Mouse (Mus musculus): ENCODE data around the gene Tcirg1. TPM values are rescaled to one million over a fixed set of nuclear protein-coding genes. Genes with fewer than 3 reads are reported as not detected.
A peak's percentile ranks its signal among the peaks of the same experiment; 100 is the strongest.

The Tcirg1 gene
- total RNA-seq (2021): 44.3 and 48.8 TPM in 2 replicates
- long read RNA-seq, experiment 1, transcript Tcirg1-201 (20 exons, 2,688 nt): major isoform, 34 of 68 reads
- long read RNA-seq, experiment 1, partial matches to known transcripts: 15 of 68 reads
- long read RNA-seq, experiment 1, other reads (novel, unspliced or antisense): 18 of 68 reads
- long read RNA-seq, experiment 2, transcript Tcirg1-201 (20 exons, 2,688 nt): major isoform, 23 of 37 reads
- long read RNA-seq, experiment 2, partial matches to known transcripts: 7 of 37 reads
- long read RNA-seq, experiment 2, other reads (novel, unspliced or antisense): 7 of 37 reads

- peak; percentile 88 for DNase-seq
These were observed at the start of gene Tcirg1 for GRCm38 (mm10) chr19:3906795-3907786. TSS of gene Tcirg1 (minus strand) at chr19:3907133.

DNA sequence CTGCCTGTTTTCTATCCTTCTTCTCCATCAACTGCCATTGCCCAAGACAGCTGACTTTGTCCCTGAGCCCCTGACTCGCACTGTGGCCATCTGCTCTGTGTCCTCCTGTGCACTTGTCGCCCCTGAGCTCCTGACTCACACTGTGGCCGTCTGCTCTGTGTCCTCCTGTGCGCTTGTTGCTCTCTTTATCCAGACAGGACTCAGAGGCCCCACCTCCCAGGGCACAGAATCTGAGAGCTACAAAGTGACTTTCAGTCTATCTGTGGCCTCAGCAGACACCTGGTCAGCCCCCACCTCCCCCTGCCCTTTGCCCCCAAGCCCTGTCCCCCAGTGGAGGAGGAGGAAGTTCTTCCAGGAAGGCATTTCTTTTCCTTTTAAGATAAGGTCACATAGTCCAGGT lies 48.9 kb upstream of the Tcirg1 start:
- DNase-seq: peak; percentile 60

GRCm38 (mm10) chr19:3955033-3955432 lies 48.1 kb upstream of the Tcirg1 start:
- peak; percentile 50 for DNase-seq

DNA sequence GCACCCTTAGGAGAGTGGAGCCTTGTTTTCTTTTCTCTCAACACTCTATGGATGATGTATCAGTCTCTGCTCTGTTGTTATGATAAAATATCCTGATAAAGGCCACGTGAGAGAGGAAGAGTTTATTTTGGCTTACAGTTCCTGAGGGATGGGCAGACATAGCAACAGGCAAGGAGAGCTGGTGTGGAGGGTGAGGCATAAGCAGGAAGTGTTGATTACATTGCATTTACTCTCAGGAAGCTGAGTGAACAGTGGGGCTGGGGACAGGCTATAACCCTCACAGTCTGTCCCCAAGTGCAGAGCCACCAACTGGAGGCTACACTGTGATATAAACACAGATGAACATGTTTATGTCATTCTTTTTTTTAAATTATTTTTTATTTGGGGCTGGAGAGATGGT lies 45.2 kb upstream of the Tcirg1 start:
- no peak for DNase-seq

GRCm38 (mm10) chr19:3951461-3951860 lies 44.5 kb upstream of the Tcirg1 start:
- DNase-seq: no peak

GRCm38 (mm10) chr19:3950331-3950730 lies 43.4 kb upstream of the Tcirg1 start:
- no peak for DNase-seq

- DNase-seq: no peak
These were observed 41.6 kb upstream of the Tcirg1 start for GRCm38 (mm10) chr19:3948546-3948945.

DNA sequence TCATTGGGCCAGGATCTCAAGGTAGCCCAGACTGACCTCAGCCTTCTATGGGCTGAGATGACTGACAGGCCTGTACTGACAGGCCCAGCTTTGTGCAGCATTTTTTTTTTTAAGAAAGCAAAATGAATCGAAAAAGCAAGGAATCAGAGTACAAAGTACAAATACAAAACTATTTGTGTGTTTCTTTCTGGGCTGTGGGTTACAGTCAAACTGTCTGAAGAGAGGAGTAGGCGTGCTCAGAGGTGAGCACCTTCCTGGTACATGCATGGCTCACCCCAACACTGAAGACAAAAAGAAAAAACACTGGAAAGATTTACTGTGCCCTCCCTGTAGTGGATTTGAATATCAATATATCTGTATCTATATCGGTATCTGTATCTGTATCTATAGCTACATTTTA lies 40.9 kb upstream of the Tcirg1 start:
- DNase-seq: no peak

DNA sequence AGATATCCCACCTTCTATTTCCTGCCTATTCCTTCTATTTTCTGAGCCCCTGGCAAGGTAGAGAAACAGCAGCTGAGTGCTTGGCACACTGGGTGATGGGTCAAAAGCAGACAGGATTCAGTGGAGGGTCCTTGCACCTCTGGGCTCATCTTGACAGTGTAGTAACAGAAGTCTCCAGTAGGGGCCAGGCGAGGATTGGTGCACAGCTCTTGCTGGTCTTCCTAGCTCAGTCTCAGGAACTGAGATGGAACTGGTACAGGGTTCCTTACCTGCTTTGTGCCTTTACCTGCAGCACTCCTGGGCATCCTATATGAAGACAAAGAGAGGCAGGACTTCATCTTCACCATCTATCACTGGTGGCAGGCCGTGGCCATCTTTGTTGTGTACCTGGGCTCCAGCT lies 39.8 kb upstream of the Tcirg1 start:
- DNase-seq: peak; percentile 82

DNA sequence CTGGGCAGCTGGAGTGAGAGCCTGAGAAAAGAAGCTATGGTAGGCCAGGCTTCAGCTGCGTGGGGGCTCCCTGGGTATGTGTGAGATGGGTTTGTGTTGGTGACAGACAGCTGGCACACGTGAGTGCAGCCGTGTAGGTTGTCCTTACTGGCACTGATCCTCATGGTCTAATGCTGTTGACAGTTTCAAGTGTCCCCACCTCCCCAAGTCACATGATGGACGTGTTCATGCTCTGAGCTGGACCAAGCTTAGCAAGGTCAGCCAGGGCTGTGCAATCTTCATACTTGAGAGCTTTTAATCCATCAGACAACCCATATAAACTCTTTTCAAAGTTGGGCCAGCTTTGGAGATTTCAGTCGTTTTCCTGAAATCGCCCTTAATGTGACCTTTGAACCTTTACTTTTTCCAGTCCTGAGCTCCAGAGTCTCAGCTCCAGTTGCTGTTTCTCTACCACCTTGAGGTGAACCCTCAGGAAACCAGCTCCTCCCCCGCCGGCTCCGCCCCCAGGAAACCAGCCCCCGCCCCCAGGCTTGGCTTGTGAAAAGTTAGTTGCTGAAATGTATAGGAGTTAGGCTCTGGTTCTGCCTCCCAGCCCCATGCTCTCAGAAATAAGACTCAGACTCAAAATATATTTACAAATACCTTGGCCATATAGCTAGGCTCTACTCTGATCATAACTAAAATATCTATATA lies 39.1 kb upstream of the Tcirg1 start:
- DNase-seq: no peak

GRCm38 (mm10) chr19:3942986-3943735 lies 36.2 kb upstream of the Tcirg1 start:
- no peak for DNase-seq

- no peak for DNase-seq
These were observed 35.4 kb upstream of the Tcirg1 start for GRCm38 (mm10) chr19:3942315-3942714.

DNA sequence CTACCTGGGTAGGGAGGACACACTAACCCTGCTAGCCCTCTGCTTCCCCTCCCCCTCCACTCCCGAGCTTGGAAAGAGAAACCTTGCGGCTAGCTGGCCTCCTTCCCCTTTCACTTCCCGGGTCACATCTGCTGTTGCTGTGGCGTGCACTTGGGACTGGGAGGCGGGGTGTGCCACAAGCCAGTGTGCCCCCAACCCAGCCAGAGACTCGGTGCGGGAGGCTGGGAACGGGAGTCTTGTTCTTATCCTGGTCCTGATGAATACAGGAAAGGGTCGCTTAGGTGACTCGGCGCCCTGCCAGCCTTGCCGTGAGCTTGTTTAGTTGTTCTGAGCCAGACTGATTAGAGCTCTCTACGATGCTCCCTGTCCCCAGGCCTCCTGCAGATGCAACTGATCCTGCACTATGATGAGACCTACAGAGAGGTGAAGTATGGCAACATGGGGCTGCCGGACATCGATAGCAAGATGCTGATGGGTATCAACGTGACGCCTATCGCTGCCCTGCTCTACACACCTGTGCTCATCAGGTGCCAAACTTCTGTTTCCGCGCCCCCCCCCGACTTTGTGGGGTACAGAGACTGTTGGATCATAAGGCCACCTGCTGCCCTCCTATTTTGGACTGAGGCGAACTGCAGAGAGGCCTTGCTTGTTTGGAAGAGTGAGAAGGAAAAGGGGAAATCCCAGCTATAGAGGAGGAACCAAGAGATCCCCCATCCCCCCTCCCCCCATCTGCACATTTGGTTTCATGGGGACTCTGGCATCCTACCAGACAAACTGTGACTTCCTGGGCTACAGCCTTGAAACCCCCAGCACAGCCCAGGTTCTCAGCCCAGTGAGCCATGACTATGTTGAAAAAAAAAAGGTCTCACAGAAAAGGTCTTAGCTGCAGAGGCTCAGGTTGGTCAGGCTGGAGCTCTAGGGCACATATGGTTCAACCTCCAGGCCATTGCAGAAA lies 29.2 kb upstream of the Tcirg1 start:
- peak; percentile 85 for DNase-seq

- DNase-seq: peak; percentile 90
These were observed 28.3 kb upstream of the Tcirg1 start, which contains the start of gene Unc93b1 for GRCm38 (mm10) chr19:3935032-3935895. TSS of gene Unc93b1 (plus strand) at chr19:3935186.

DNA sequence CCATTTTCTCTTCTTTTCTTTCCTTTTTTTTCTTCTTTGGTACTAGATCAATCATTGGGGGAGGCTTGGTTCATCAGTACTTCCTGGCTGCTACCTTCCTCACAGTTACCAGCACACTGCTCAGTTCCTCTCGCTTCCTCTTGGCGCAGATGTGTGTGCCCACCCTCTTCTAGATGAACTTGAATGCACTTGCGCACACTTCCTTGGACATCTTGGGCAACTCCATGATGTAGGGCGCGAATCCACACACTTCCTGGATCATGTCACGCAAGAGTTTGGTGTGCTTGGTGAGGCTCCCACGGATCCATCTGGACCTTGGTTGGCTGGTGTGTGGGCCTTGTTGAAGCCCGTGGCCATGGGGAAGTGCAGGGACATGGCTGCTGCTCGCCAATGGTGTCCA lies 24.8 kb upstream of the Tcirg1 start:
- no peak for DNase-seq

- DNase-seq: no peak
These were observed 23.5 kb upstream of the Tcirg1 start for GRCm38 (mm10) chr19:3930262-3931057.

- peak; percentile 98 for DNase-seq
These were observed 22.4 kb upstream of the Tcirg1 start, which contains the start of gene Aldh3b1 for GRCm38 (mm10) chr19:3929211-3929941. TSS of gene Aldh3b1 (minus strand) at chr19:3929808.

- DNase-seq: no peak
These were observed 21.8 kb upstream of the Tcirg1 start for GRCm38 (mm10) chr19:3928779-3929178.

Measured in adrenal gland, postnatal 14 days (tissue).